Mouse (Mus musculus): Measurements from ENCODE around the gene Nme2.

- no peak for TF ChIP-seq POLR2A (IDR thresholded peaks at IDR 0.05; ENCODE audit: borderline replicate concordance, extremely low read depth, low read depth, low read length)
- no peak for TF ChIP-seq CTCF (IDR thresholded peaks at IDR 0.05; ENCODE audit: insufficient read depth, low read length)
These were observed 15.2 kb downstream of the Nme2 start for GRCm38 (mm10) chr11:93940906-93941305.

Data from lung, adult 2 months (tissue).